Mouse (Mus musculus): ENCODE data around the gene Cyp26a1. TPM values are rescaled to one million over a fixed set of nuclear protein-coding genes. Genes with fewer than 3 reads are reported as not detected.

Gene Cyp26a1
- polyA plus RNA-seq, 1 experiment from 2014 or later, result 0.14 TPM

DNA sequence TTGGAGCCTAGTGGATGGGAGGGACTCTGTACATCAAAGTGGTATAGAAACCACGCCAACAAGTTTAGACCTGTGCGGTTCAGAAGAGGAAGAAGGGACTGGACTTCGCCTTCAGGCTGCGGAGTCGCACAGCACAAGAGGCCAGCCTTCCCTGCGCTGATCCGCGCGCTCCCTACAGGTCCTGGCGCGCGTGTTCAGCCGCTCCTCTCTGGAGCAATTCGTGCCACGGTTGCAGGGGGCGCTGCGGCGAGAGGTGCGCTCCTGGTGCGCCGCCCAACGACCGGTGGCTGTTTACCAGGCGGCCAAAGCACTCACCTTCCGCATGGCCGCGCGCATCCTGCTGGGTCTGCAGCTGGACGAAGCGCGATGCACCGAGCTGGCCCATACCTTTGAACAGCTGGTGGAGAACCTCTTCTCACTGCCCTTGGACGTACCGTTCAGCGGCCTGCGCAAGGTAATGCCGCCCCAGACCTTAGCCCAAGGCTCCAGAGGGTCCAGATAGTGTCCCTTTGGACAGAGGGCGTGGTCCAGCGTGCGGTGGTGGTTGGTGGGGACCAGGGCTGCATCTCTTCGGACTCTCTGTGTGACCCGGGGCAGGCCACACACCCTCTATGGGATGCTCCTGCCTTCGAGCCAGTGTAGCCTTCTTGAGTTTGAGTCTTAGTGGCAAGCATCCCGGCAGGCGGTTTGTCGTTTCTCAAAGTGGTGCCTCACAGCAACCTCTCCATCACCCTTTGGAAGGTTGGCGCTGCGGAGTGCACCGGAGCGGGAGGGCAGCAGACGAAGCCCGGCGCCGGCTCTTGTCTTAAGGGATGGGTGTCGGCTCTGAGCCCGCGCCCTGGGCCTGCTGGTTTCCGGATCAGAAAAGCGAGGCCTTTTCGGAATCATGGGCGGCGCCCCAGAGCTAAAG lies 10.4 kb upstream of the Cyp26a1 start:
- TF ChIP-seq CTCF (IDR thresholded peaks at IDR 0.05; ENCODE audit: low read depth), result peak; percentile 76
- peaks cover 63% of the 10 kb centered on the region for H3K27me3 ChIP-seq (replicated peaks; ENCODE audit: control insufficient read depth, insufficient read depth, low read length)

DNA sequence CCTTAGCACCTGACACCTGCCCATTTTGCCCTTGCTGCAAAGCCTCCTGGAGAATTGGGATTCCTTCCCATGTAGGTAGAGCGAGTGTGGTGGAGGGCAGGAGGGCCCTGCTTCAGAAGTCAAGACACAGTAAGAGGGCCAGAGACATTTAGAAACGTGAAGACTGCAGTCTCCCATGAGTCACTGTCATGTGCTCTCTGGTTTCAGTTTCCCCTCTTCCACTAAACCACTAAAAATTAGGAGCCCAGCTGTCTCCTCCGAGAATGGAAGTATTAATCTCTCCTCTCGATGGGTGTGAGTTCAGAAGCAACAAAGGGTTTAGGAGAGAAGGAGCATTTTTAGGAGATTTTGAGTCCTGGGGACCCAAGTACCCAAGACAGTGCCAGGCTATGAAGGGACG lies 8.1 kb upstream of the Cyp26a1 start:
- Histone ChIP-seq H3K27ac (ENCODE audit: low read depth, low read length) (no peak overlapping the region), H3K4me1 (replicated peaks; ENCODE audit: control insufficient read depth, insufficient read depth, low read length) (no peaks in the 10 kb centered on the region), H3K36me3 (ENCODE audit: control insufficient read depth, insufficient read depth) (peaks cover 3% of the 10 kb centered on the region; the same call in 1 of the 2 replicates), H3K9me3 (ENCODE audit: control insufficient read depth) (no peaks in the 10 kb centered on the region), H3K9ac (ENCODE audit: low read depth, low read length) (no peak overlapping the region), H3K27me3 (replicated peaks; ENCODE audit: control insufficient read depth, insufficient read depth, low read length) (peaks cover 81% of the 10 kb centered on the region), H3K4me3 (ENCODE audit: low read depth, low read length) (no peak overlapping the region), H3K4me2 (replicated peaks; ENCODE audit: low read depth) (no peak overlapping the region)
- 55% methylated on average over 5 of the region's 5 CpGs for WGBS
- TF ChIP-seq CTCF (IDR thresholded peaks at IDR 0.05; ENCODE audit: low read depth), result no peak
- ATAC-seq, result no peak

More for the DNA sequence above, 10.4 kb upstream of the Cyp26a1 start:
- no peak overlapping the region for H3K4me2 ChIP-seq (replicated peaks; ENCODE audit: low read depth)
- H3K4me1 ChIP-seq (replicated peaks; ENCODE audit: control insufficient read depth, insufficient read depth, low read length), result no peaks in the 10 kb centered on the region
- peaks cover 9% of the 10 kb centered on the region; the same call in 1 of the 2 replicates for H3K36me3 ChIP-seq (ENCODE audit: control insufficient read depth, insufficient read depth)
- H3K9me3 ChIP-seq (ENCODE audit: control insufficient read depth), result no peaks in the 10 kb centered on the region
- peak; percentile 48 for ATAC-seq
- no peak overlapping the region for H3K27ac ChIP-seq (ENCODE audit: low read depth, low read length)
- no peak overlapping the region for H3K4me3 ChIP-seq (ENCODE audit: low read depth, low read length)
- no peak overlapping the region for H3K9ac ChIP-seq (ENCODE audit: low read depth, low read length)
- 10% methylated on average over 62 of the region's 62 CpGs for WGBS

DNA sequence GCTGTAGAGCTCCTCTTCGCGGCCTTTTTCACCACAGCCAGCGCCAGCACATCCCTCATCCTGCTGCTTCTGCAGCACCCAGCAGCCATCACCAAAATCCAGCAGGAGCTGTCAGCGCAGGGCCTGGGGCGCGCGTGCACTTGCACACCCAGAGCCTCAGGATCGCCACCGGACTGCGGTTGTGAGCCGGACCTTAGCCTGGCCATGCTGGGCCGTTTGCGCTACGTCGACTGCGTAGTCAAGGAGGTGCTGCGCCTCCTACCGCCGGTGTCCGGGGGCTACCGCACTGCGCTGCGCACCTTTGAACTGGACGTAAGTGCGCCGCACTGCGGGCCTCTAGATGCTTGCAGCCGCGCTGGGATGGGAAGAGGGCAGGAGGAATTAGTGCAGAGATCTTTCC lies 6.9 kb upstream of the Cyp26a1 start:
- Histone ChIP-seq H3K9me3 (ENCODE audit: control insufficient read depth) (no peaks in the 10 kb centered on the region), H3K4me3 (ENCODE audit: low read depth, low read length) (no peak overlapping the region), H3K36me3 (ENCODE audit: control insufficient read depth, insufficient read depth) (no peaks in the 10 kb centered on the region), H3K9ac (ENCODE audit: low read depth, low read length) (no peak overlapping the region), H3K4me2 (replicated peaks; ENCODE audit: low read depth) (0 out of 2 replicates have a peak overlapping the region, but pooled peaks have one; percentile 13), H3K4me1 (replicated peaks; ENCODE audit: control insufficient read depth, insufficient read depth, low read length) (no peaks in the 10 kb centered on the region), H3K27ac (ENCODE audit: low read depth, low read length) (no peak overlapping the region), H3K27me3 (replicated peaks; ENCODE audit: control insufficient read depth, insufficient read depth, low read length) (peaks cover 85% of the 10 kb centered on the region)
- TF ChIP-seq CTCF (IDR thresholded peaks at IDR 0.05; ENCODE audit: low read depth), result peak; percentile 73
- WGBS, result 10% methylated on average over 29 of the region's 29 CpGs
- no peak for ATAC-seq

DNA sequence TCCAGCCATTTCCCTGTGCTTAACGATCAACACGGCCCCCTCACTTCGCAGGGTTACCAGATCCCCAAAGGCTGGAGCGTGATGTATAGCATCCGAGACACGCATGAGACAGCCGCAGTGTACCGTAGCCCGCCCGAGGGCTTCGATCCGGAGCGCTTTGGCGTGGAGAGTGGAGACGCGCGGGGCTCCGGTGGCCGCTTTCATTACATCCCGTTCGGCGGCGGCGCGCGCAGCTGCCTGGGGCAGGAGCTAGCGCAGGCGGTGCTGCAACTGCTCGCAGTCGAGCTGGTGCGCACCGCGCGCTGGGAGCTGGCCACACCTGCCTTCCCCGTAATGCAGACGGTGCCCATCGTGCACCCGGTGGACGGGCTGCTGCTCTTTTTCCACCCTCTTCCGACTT lies 4.7 kb upstream of the Cyp26a1 start:
- WGBS, result under 1% methylated on average over 40 of the region's 40 CpGs
- no peak overlapping the region for H3K9ac ChIP-seq (ENCODE audit: low read depth, low read length)

DNA sequence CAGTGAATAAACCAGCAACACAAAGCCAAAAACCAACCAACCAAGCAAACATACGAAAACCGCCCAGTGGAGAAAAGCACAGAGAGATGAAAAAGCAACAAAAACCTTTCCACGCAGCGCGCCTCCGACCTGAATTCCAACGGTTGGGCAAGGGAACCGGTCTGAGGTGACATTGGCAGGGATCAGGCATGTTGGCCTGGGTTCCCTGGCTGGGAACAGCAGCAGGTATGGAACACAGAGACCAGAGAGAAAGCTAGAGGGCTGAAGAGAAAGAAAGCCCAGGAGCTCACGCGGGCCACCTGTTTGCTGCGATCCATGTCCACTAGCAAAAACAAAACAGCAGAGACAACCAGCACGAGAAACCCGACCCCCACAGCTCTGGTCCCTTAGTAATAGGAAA lies 2.5 kb upstream of the Cyp26a1 start:
- Histone ChIP-seq H3K36me3 (ENCODE audit: control insufficient read depth, insufficient read depth) (no peaks in the 10 kb centered on the region), H3K4me3 (ENCODE audit: low read depth, low read length) (no peak overlapping the region), H3K4me1 (replicated peaks; ENCODE audit: control insufficient read depth, insufficient read depth, low read length) (no peaks in the 10 kb centered on the region), H3K27ac (ENCODE audit: low read depth, low read length) (no peak overlapping the region), H3K4me2 (replicated peaks; ENCODE audit: low read depth) (no peak overlapping the region), H3K27me3 (replicated peaks; ENCODE audit: control insufficient read depth, insufficient read depth, low read length) (peaks cover 95% of the 10 kb centered on the region), H3K9ac (ENCODE audit: low read depth, low read length) (no peak overlapping the region), H3K9me3 (ENCODE audit: control insufficient read depth) (no peaks in the 10 kb centered on the region)
- ATAC-seq, result no peak
- no peak for TF ChIP-seq CTCF (IDR thresholded peaks at IDR 0.05; ENCODE audit: low read depth)
- 58% methylated on average over 13 of the region's 13 CpGs for WGBS

More for the DNA sequence above, 4.7 kb upstream of the Cyp26a1 start:
- Histone ChIP-seq H3K4me1 (replicated peaks; ENCODE audit: control insufficient read depth, insufficient read depth, low read length) (no peaks in the 10 kb centered on the region), H3K4me3 (ENCODE audit: low read depth, low read length) (peak overlapping the region; percentile 19), H3K27me3 (replicated peaks; ENCODE audit: control insufficient read depth, insufficient read depth, low read length) (peaks cover 85% of the 10 kb centered on the region), H3K36me3 (ENCODE audit: control insufficient read depth, insufficient read depth) (no peaks in the 10 kb centered on the region), H3K4me2 (replicated peaks; ENCODE audit: low read depth) (peak overlapping the region; percentile 49), H3K9me3 (ENCODE audit: control insufficient read depth) (no peaks in the 10 kb centered on the region), H3K27ac (ENCODE audit: low read depth, low read length) (no peak overlapping the region)
- no peak for TF ChIP-seq CTCF (IDR thresholded peaks at IDR 0.05; ENCODE audit: low read depth)
- no peak for ATAC-seq

DNA sequence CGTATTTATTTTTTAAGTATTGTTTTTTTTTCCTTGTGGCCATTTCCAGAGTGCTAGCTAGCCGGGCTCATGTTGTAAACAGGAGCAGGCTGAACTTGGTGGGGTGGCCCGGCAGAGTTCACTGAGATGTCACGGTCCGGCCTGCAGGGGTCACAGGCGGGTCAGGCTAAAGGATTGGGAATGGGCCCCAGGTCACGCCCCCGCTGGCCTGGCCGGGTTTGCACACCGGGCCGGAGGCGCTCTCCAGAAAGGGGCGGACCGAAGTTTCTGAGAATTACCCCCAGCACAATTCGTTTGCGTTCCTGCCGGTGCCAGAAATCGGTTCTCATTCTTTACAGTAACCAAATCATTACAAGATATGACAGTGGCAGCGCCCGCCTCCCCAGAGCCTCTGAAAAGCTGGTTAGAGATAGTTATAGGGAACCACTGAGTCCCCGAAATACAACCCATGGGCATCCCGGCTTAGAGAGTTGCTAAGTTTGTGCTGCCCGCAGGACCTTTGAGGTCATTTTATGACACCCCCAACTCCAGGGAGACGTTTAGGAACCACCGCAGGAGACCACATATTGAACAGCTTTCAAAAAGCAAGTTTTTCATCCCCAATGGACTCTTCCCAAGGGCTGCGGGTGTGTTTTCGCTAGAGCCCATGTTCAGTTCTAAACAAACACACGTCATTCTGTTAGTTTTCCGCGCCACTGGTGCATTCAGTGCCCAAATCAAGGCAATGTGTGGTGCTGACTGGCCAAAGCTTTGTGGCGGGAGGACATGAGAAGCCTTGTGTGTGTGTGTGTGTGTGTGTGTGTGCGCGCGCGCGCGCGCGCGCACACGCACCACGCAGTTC lies 1.6 kb upstream of the Cyp26a1 start:
- Histone ChIP-seq H3K27me3 (replicated peaks; ENCODE audit: control insufficient read depth, insufficient read depth, low read length) (peaks cover 95% of the 10 kb centered on the region), H3K4me3 (ENCODE audit: low read depth, low read length) (no peak overlapping the region; the same call in 1 of the 2 replicates), H3K36me3 (ENCODE audit: control insufficient read depth, insufficient read depth) (no peaks in the 10 kb centered on the region), H3K9me3 (ENCODE audit: control insufficient read depth) (no peaks in the 10 kb centered on the region), H3K4me1 (replicated peaks; ENCODE audit: control insufficient read depth, insufficient read depth, low read length) (no peaks in the 10 kb centered on the region), H3K27ac (ENCODE audit: low read depth, low read length) (no peak overlapping the region), H3K9ac (ENCODE audit: low read depth, low read length) (no peak overlapping the region), H3K4me2 (replicated peaks; ENCODE audit: low read depth) (peak overlapping the region; percentile 49)
- 7% methylated on average over 42 of the region's 42 CpGs for WGBS
- TF ChIP-seq CTCF (IDR thresholded peaks at IDR 0.05; ENCODE audit: low read depth), result no peak
- ATAC-seq, result no peak

Data from intestine, postnatal 0 days (tissue).